Mouse (Mus musculus) lung, adult 18-20 months (tissue): Measurements from ENCODE around the gene Krt7.

ENCODE experiments used
- DNase-seq, 2 experiments: peaks; one replicate each; pipeline ENCODE4 v3.0.0; 2022; ENCODE audit warnings: mixed read lengths in 2 of 2

The Krt7 gene

DNA sequence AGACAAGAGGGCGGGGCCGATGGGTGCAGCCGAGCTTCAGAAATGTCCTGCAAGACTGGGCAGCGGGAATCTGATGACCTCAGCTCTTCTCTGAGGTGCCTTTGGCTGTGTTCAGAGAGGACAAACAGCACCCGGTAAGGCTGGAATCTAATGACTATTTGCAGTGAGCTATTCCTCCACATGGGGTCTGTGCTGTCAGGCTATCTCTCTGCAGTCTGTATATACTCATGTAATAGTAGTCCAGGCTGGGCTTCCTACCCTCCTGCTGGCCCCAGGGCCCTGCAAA lies 34.1 kb upstream of the Krt7 start:
- DNase-seq: no peak

GRCm38 (mm10) chr15:101378646-101379045 lies 32.2 kb upstream of the Krt7 start:
- DNase-seq: no peak

DNA sequence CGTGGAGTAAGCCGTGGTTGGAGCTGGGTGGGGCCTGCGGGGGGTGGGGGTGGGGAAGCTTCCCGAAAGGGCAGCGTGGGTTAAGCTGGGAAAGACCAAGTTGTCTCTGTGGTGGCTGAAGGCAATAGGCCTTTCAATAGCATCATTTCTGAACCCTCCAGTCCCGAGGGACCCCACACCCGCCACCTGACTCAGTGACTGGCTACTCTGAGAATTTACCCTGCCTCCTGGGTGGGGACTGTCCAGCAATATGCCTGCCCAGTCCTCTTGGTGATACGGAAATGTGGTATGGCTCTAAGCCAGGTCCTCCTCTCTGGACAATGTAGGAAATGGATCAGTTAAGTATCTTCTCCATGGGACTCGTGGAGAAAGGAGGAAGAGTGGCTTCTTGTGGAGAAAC lies 29.1 kb upstream of the Krt7 start:
- DNase-seq: peak; percentile 76 to 88

- DNase-seq: peak in 1 of 2 experiments; percentile 44
These were observed 28.0 kb upstream of the Krt7 start for GRCm38 (mm10) chr15:101382811-101383210.

GRCm38 (mm10) chr15:101384610-101385009 lies 26.2 kb upstream of the Krt7 start:
- DNase-seq: no peak

DNA sequence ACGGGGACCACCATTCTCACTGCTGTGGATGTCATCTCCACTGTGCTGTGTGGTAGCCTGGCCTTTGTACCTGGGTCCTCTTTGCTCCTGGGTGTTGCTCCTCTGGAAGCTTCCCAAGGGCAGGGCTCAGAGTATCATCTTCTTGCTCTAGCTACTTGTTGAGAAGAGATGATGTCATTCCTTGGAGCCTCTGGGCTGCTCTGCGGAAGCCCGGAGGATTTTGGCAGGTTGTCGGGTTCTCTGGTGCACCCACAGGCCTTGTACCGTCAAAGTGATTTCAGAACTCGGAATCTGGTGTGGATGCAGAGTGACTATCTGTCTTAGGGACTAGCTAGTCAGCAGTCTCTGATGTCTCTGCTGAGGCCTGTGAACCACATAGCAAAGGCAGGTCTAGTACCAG lies 25.8 kb upstream of the Krt7 start:
- peak in 1 of 2 experiments; percentile 29 for DNase-seq

DNA sequence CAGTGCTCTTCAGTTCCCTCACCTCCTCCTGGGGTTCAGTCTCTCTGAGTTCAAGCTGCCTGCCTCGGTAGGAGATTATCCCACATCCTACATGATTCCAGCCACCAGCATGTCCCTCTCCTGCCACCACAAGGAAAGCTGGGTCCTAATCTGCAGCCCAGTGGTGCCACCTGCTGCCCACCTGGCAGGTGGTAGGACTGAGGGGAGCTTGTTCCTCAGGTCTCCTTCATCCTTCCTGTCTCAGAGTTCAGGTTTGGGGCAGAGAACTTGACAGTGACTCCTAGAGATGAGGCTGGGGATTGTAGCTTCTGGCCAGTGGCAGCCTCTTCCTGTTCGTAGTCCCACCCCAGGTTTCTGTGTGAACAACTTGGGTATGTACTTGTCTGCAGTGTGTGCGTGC lies 23.7 kb upstream of the Krt7 start:
- DNase-seq: peak; percentile 68 to 78

GRCm38 (mm10) chr15:101388034-101388541 lies 22.8 kb upstream of the Krt7 start:
- DNase-seq: peak; percentile 53 to 67

GRCm38 (mm10) chr15:101390203-101390602 lies 20.6 kb upstream of the Krt7 start:
- DNase-seq: no peak

DNA sequence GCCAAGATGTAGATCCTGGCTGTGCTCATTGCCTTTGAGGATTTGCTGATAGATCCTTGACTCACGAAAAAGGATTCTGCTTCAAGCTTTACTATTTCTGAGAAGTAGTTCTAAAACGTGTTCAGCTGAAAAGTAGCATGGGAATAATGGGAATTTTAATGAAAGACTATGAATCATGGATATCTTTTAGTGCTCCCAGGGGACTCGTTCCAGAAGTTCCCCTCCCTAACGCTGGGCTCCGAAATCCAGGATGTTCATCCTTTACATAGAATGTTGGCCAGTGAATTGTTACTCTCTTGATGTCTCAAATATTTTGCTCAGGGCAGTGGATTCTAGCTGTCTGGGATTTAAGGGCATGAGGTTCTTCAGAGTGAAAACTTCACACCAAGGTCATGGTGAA lies 18.6 kb upstream of the Krt7 start:
- no peak for DNase-seq

GRCm38 (mm10) chr15:101394908-101395307 lies 15.9 kb upstream of the Krt7 start:
- DNase-seq: peak; percentile 53 to 72

GRCm38 (mm10) chr15:101396466-101396865 lies 14.4 kb upstream of the Krt7 start:
- no peak for DNase-seq

DNA sequence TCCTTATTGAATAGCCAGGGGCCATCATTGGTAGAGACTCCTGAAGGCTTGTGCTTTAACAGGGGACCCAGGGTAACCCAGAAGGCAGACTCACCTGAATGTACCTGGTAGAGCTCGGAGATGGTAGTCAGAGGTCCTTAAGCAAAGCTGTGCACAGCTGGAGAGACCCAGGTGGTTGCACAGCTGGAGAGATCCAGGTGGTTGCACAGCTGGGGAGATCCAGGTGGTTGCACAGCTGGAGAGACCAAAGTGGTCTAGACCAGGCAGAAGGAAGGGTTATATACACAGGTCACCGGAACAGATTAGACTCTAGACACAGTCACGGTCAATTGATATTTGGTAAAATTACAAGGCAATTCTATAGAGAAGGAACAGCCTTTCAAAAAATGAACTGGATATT lies 13.9 kb upstream of the Krt7 start:
- no peak for DNase-seq

GRCm38 (mm10) chr15:101397683-101398082 lies 13.2 kb upstream of the Krt7 start:
- DNase-seq: no peak

GRCm38 (mm10) chr15:101398269-101398668 lies 12.6 kb upstream of the Krt7 start:
- DNase-seq: peak; percentile 84 to 89

GRCm38 (mm10) chr15:101412188-101412587 lies 1.3 kb downstream of the Krt7 start:
- peak; percentile 90 to 93 for DNase-seq

DNA sequence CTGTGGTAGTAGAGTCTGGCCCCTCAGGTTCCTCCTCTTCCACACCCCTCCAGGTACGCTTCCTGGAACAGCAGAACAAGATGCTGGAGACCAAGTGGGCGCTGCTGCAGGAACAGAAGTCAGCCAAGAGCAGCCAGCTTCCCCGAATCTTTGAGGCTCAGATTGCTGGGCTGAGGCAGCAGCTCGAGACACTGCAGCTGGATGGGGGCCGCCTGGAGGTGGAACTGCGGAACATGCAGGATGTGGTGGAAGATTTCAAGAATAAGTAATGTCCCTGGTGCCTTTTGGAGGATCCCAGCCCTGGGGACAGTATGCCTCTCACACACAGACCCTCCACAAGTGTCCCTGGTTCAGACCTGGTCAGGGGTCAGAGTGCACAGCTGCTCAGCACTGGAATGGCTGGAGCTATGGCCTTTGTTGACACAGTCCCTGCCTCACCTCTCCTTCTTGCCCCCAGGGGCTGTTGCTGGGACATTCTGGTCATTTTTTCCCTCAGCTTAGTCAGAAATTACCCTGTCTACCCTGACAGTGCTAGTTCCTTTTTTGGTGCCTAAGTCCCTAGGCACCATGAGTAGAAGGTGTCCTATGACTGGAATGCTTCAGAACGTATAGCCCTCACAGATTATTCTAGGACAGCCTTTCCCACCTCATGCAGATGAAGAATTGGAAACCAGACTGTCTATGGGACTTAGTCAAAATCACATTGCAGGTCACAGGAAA lies 3.2 kb downstream of the Krt7 start:
- DNase-seq: no peak

DNA sequence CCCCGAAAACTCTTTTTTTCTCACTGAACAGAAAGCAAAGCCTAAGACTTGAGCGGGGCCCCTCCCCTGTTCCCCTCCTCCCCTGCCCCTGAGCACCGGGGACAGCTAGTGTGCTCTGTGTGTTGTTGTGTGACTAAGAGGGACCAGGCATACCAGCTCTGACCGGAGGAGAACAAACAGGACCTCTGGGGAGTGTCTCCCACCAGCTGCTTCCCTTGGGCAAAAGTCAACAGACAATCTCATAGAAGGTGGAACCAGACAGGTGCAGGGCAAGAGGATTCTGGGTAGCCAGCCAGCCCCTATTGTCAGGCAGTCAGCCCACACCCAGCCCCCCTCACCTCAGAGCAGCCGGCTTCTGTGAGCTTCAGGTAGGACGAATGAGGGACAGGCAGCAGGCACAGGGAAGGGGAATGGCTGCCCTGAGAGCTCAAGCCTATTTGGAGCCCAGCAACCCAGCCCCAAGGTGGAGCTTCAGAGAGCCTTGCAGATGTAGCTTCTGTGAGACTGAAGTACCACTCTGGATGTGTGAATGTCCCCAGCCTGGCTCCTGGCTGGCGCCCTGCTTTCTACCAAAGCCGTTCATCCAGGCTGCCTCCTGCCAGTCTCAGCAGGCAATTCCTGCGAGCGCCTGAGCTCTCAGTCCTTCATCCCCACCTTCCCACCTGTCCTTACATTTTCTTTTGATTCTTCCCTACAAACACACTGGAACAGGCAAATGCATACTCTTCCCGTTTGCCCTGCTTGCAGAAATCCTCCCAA lies 4.1 kb downstream of the Krt7 start:
- DNase-seq: peak in 1 of 2 experiments; percentile 28

DNA sequence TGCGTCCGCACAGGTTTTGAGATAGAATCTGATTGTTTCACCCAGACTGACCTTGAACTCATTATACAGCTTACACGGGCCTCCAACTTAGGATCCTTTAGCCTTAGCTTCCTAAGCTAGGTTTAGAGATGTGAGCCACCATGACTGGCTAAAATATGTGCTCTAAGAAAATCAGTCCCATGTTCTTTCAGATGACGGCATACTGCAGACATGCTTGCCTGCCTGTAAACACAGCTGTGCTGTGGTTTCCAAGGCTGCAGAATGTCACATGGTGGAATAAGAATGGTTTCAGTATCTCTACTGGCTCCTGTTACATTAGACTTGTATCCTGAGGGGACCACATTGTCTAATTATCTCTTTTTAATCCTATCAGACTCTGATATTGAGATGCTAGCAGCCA lies 8.1 kb downstream of the Krt7 start:
- DNase-seq: no peak

GRCm38 (mm10) chr15:101420903-101421302 lies 10.1 kb downstream of the Krt7 start:
- no peak for DNase-seq

DNA sequence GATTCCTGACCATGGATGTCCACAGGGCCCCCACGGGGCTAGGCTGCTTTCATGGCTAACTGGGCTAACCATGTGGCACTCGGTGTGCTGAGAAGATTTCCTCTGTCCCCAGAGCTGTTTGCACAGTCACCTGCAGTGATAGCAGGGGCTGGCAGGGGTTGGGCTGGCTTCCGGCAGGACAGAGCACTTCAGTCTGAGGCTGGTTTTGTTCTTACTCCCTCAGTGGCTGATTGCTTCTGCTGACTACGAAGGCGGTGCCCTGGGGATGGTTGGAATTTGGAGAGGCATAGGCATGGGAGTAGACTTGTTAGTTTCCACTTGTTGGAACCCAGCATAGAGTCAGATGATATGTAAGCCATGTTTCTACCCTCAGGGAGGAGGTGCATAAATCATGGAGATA lies 14.1 kb downstream of the Krt7 start:
- DNase-seq: peak; percentile 69 to 81

DNA sequence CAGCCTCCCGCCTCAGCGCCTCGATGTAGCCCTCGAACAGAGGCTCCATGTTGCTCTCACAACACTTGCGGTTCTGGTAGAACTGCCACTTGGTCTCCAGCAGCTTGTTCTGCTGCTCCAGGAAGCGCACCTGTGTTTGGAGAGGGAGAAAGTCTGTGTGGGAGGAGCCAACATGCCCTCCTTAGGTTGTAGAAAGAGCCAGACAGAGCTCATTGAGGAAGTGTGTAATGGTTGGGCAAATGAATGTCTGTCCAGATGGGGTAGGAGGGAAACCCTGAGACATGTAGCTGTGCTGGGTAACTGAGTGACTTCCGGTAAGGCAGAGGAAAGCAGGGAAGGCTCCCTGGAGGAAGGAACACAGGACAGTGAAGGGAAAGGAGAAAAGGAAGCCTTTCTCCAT lies 25.8 kb downstream of the Krt7 start:
- peak in 1 of 2 experiments; percentile 47 for DNase-seq

GRCm38 (mm10) chr15:101438555-101438954 lies 27.7 kb downstream of the Krt7 start, which contains the start of gene Krt87:
Gene Krt87, minus strand, starts transcription at chr15:101438804.
- DNase-seq: no peak

GRCm38 (mm10) chr15:101440837-101441236 lies 30.0 kb downstream of the Krt7 start:
- DNase-seq: no peak
